Mouse (Mus musculus) A20 (cell line): ENCODE results near the gene Gm428.
"Not testable (repeated sequence)": the region's sequence is repeated elsewhere in the genome, so short reads cannot be mapped to it uniquely, and the experiment has no call there.

Experiments
- DNase-seq: peaks from one replicate; pipeline ENCODE4 v3.0.0-alpha.2; 2011; ENCODE audit warnings: low read depth, low spot score

Gm428 gene

GRCm38 (mm10) chr4:73683216-73683615, at the start of gene Gm428:
TSS of gene Gm428 (plus strand) at chr4:73683516.
- not testable (repeated sequence) for DNase-seq

- not testable (repeated sequence) for DNase-seq
Observed at GRCm38 (mm10) chr4:73637821-73638220, 45.5 kb upstream of the Gm428 start, which contains the start of gene Gm11236. TSS of gene Gm11236 (plus strand) at chr4:73638121.

GRCm38 (mm10) chr4:73661864-73662263, 21.5 kb upstream of the Gm428 start:
- not testable (repeated sequence) for DNase-seq

- DNase-seq = not testable (repeated sequence)
Observed at GRCm38 (mm10) chr4:73668054-73668453, 15.3 kb upstream of the Gm428 start, which contains the start of gene Gm11239. TSS of gene Gm11239 (plus strand) at chr4:73668354.

GRCm38 (mm10) chr4:73718761-73719160, 35.4 kb downstream of the Gm428 start:
- DNase-seq = no peak

- no peak for DNase-seq
Observed at GRCm38 (mm10) chr4:73719819-73720218, 36.5 kb downstream of the Gm428 start.
